Mouse (Mus musculus): ENCODE measurements around the gene Pou2f2. TPM values are rescaled to one million over a fixed set of nuclear protein-coding genes. Genes with fewer than 3 reads are reported as not detected.
A peak's percentile ranks its signal among the peaks of the same experiment; 100 is the strongest.

The Pou2f2 gene
- total and polyA plus RNA-seq, 2 experiments from 2014 or later, result 9.0 to 35.9 TPM

GRCm38 (mm10) chr7:25087972-25088371, 91.6 kb downstream of the Pou2f2 start:
- TF ChIP-seq CTCF (IDR thresholded peaks at IDR 0.05), result no peak
- H3K27me3 ChIP-seq (ENCODE audit: insufficient read depth, low read length), result no peaks in the 10 kb centered on the region
- no peaks in the 10 kb centered on the region for H3K4me1 ChIP-seq (ENCODE audit: insufficient read depth, low read length)
- H3K27ac ChIP-seq (ENCODE audit: low read depth, low read length), result no peak overlapping the region
- H3K36me3 ChIP-seq (ENCODE audit: insufficient read depth, low read length), result peaks cover 28% of the 10 kb centered on the region
- 56% methylated on average over 5 of the region's 5 CpGs for WGBS
- no peaks in the 10 kb centered on the region for H3K9me3 ChIP-seq (ENCODE audit: low read length)
- DNase-seq (ENCODE audit: low spot score), result no peak
- no peak for ATAC-seq (ENCODE audit: low FRiP score)
- no peak overlapping the region for H3K9ac ChIP-seq (replicated peaks; ENCODE audit: low read length, poor library complexity, severe bottlenecking)
- no peak overlapping the region for H3K4me3 ChIP-seq (ENCODE audit: low read depth, low read length)
- no peak overlapping the region for H3K4me2 ChIP-seq (ENCODE audit: low read depth, low read length, poor library complexity, severe bottlenecking)

GRCm38 (mm10) chr7:25087256-25087912, 92.1 kb downstream of the Pou2f2 start:
- H3K4me1 ChIP-seq (ENCODE audit: insufficient read depth, low read length), result no peaks in the 10 kb centered on the region
- H3K27ac ChIP-seq (ENCODE audit: low read depth, low read length), result no peak overlapping the region
- no peak overlapping the region for H3K4me3 ChIP-seq (ENCODE audit: low read depth, low read length)
- DNase-seq (ENCODE audit: low spot score) (no peak), ATAC-seq (ENCODE audit: low FRiP score) (no peak)
- no peaks in the 10 kb centered on the region for H3K9me3 ChIP-seq (ENCODE audit: low read length)
- no peak overlapping the region for H3K4me2 ChIP-seq (ENCODE audit: low read depth, low read length, poor library complexity, severe bottlenecking)
- no peaks in the 10 kb centered on the region for H3K27me3 ChIP-seq (ENCODE audit: insufficient read depth, low read length)
- H3K9ac ChIP-seq (replicated peaks; ENCODE audit: low read length, poor library complexity, severe bottlenecking), result no peak overlapping the region
- 55% methylated on average over 10 of the region's 10 CpGs for WGBS
- TF ChIP-seq CTCF (IDR thresholded peaks at IDR 0.05), result no peak
- H3K36me3 ChIP-seq (ENCODE audit: insufficient read depth, low read length), result peaks cover 34% of the 10 kb centered on the region

- peak; percentile 66 for TF ChIP-seq CTCF (IDR thresholded peaks at IDR 0.05)
- WGBS, result 50% methylated on average over 3 of the region's 3 CpGs
- H3K4me1 ChIP-seq (ENCODE audit: insufficient read depth, low read length), result no peaks in the 10 kb centered on the region
- H3K4me2 ChIP-seq (ENCODE audit: low read depth, low read length, poor library complexity, severe bottlenecking), result no peak overlapping the region
- H3K9me3 ChIP-seq (ENCODE audit: low read length), result no peaks in the 10 kb centered on the region
- no peak overlapping the region for H3K9ac ChIP-seq (replicated peaks; ENCODE audit: low read length, poor library complexity, severe bottlenecking)
- peaks cover 38% of the 10 kb centered on the region for H3K36me3 ChIP-seq (ENCODE audit: insufficient read depth, low read length)
- H3K4me3 ChIP-seq (ENCODE audit: low read depth, low read length), result no peak overlapping the region
- H3K27me3 ChIP-seq (ENCODE audit: insufficient read depth, low read length), result no peaks in the 10 kb centered on the region
- no peak for DNase-seq (ENCODE audit: low spot score)
- no peak for ATAC-seq (ENCODE audit: low FRiP score)
- H3K27ac ChIP-seq (ENCODE audit: low read depth, low read length), result no peak overlapping the region
These were observed 92.9 kb downstream of the Pou2f2 start for GRCm38 (mm10) chr7:25086656-25087055.

DNA sequence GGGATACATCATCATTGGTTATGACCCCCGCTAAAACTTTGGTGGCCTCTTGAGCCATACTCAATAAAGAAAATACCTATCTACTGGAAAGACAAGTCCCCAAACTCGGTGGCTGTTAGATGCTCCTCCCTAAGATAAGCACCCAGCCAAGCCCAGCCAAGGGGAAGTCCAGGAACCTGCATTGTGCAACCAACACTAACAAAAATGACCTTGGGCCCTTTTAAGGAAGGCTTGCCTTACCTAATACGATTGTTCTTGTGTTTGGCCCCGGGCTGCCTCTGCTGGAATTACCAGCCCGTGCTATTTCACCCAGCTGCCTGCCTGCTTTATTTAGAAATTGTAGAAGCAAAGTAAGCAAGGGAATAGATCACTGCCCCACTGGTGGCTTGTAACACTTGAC, 94.9 kb downstream of the Pou2f2 start:
- TF ChIP-seq CTCF (IDR thresholded peaks at IDR 0.05), result no peak
- no peak overlapping the region for H3K4me3 ChIP-seq (ENCODE audit: low read depth, low read length)
- peaks cover 54% of the 10 kb centered on the region for H3K36me3 ChIP-seq (ENCODE audit: insufficient read depth, low read length)
- no peaks in the 10 kb centered on the region for H3K4me1 ChIP-seq (ENCODE audit: insufficient read depth, low read length)
- ATAC-seq (ENCODE audit: low FRiP score) (no peak), DNase-seq (ENCODE audit: low spot score) (no peak)
- H3K27me3 ChIP-seq (ENCODE audit: insufficient read depth, low read length), result no peaks in the 10 kb centered on the region
- WGBS, result 87% methylated on average over 5 of the region's 5 CpGs
- H3K9me3 ChIP-seq (ENCODE audit: low read length), result no peaks in the 10 kb centered on the region
- H3K27ac ChIP-seq (ENCODE audit: low read depth, low read length), result no peak overlapping the region
- no peak overlapping the region for H3K4me2 ChIP-seq (ENCODE audit: low read depth, low read length, poor library complexity, severe bottlenecking)
- H3K9ac ChIP-seq (replicated peaks; ENCODE audit: low read length, poor library complexity, severe bottlenecking), result no peak overlapping the region

DNA sequence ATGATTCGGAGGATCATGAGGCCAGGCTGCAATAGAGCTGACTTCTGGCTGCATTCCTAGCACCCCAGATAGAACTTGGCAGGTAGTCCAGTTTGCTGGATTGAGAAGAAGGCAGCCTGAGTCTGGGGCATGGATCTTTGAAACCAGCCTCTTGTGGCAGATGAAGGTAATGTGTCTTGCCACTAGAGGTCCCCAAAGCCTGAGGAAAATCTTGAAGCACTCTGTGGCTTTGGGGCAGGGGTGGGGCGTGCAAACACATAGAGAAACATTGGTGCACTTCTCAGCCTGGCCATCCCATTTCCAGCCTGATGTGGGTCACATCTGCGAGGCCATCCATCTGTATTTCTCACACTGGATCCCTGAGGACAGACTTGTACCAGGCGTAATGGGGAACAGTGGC, 97.0 kb downstream of the Pou2f2 start:
- Histone ChIP-seq H3K4me3 (ENCODE audit: low read depth, low read length) (no peak overlapping the region), H3K27me3 (ENCODE audit: insufficient read depth, low read length) (no peaks in the 10 kb centered on the region), H3K4me1 (ENCODE audit: insufficient read depth, low read length) (0 out of 2 replicates have a peak, but pooled peaks cover 11% of the 10 kb centered on the region), H3K9me3 (ENCODE audit: low read length) (no peaks in the 10 kb centered on the region), H3K36me3 (ENCODE audit: insufficient read depth, low read length) (peaks cover 57% of the 10 kb centered on the region), H3K9ac (replicated peaks; ENCODE audit: low read length, poor library complexity, severe bottlenecking) (no peak overlapping the region), H3K4me2 (ENCODE audit: low read depth, low read length, poor library complexity, severe bottlenecking) (no peak overlapping the region), H3K27ac (ENCODE audit: low read depth, low read length) (no peak overlapping the region)
- DNase-seq (ENCODE audit: low spot score), result peak; percentile 68
- peak; percentile 83 for TF ChIP-seq CTCF (IDR thresholded peaks at IDR 0.05)
- WGBS, result 85% methylated on average over 4 of the region's 4 CpGs
- no peak; the same call in 1 of the 2 replicates for ATAC-seq (ENCODE audit: low FRiP score)

DNA sequence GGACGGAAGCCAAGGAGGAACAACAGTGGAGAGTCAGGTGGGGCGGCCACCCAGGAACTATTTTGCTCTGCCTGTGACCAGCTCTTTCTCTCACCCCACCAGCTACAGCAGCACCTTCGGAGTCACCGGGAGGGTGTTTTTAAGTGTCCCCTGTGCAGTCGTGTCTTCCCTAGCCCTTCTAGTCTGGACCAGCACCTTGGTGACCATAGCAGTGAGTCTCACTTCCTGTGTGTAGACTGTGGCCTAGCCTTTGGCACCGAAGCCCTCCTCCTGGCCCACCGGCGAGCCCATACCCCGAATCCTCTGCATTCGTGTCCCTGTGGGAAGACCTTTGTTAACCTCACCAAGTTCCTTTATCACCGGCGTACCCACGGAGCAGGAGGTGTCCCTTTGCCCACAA, 99.1 kb downstream of the Pou2f2 start:
- Histone ChIP-seq H3K4me3 (ENCODE audit: low read depth, low read length) (no peak overlapping the region), H3K27me3 (ENCODE audit: insufficient read depth, low read length) (no peaks in the 10 kb centered on the region), H3K27ac (ENCODE audit: low read depth, low read length) (no peak overlapping the region), H3K4me2 (ENCODE audit: low read depth, low read length, poor library complexity, severe bottlenecking) (no peak overlapping the region), H3K9ac (replicated peaks; ENCODE audit: low read length, poor library complexity, severe bottlenecking) (no peak overlapping the region), H3K9me3 (ENCODE audit: low read length) (no peaks in the 10 kb centered on the region), H3K4me1 (ENCODE audit: insufficient read depth, low read length) (peaks cover 18% of the 10 kb centered on the region), H3K36me3 (ENCODE audit: insufficient read depth, low read length) (peaks cover 53% of the 10 kb centered on the region)
- 94% methylated on average over 13 of the region's 13 CpGs for WGBS
- TF ChIP-seq CTCF (IDR thresholded peaks at IDR 0.05), result no peak
- no peak for DNase-seq (ENCODE audit: low spot score)
- no peak for ATAC-seq (ENCODE audit: low FRiP score)
